Mouse (Mus musculus) midbrain, embryonic 12.5 days (tissue): ENCODE measurements around the gene Foxk2. TPM values are rescaled to one million over a fixed set of nuclear protein-coding genes. Genes with fewer than 3 reads are reported as not detected.
"Not testable (repeated sequence)": the region's sequence is repeated elsewhere in the genome, so short reads cannot be mapped to it uniquely, and the experiment has no call there.

Experiments
- ATAC-seq: fragments of 200-750 bp; cut with Nextera tagmentation; 2 replicates; pipeline ENCODE4 v1.8.0; 2017; ENCODE audit warnings: low read depth, moderate TSS enrichment, moderate library complexity; ENCODE audit not compliant: low FRiP score
- H3K27ac ChIP-seq: fragments of 300-500 bp; sonication (generic); replicated peaks from 2 replicates; pipeline ENCODE4 v1.5.1; 2016; ENCODE audit warnings: mild to moderate bottlenecking
- H3K27me3 ChIP-seq: fragments of 300-500 bp; sonication (generic); 2 replicates; pipeline ENCODE4 v1.6.1; 2016; ENCODE audit warnings: mild to moderate bottlenecking
- H3K36me3 ChIP-seq: fragments of 300-500 bp; sonication (generic); 2 replicates; pipeline ENCODE4 v1.6.1; 2016
- H3K4me1 ChIP-seq: fragments of 300-500 bp; sonication (generic); 2 replicates; pipeline ENCODE4 v1.6.1; 2016
- H3K4me2 ChIP-seq: fragments of 300-500 bp; sonication (generic); replicated peaks from 2 replicates; pipeline ENCODE4 v1.6.1; 2016; ENCODE audit warnings: mild to moderate bottlenecking, moderate library complexity
- H3K4me3 ChIP-seq: fragments of 300-500 bp; sonication (generic); 2 replicates; pipeline ENCODE4 v1.5.1; 2016; ENCODE audit warnings: mild to moderate bottlenecking
- H3K9ac ChIP-seq: fragments of 300-500 bp; sonication (generic); replicated peaks from 2 replicates; pipeline ENCODE4 v1.6.1; 2016; ENCODE audit warnings: mild to moderate bottlenecking, moderate library complexity
- H3K9me3 ChIP-seq: fragments of 300-500 bp; sonication (generic); 2 replicates; pipeline ENCODE4 v1.6.1; 2016; ENCODE audit warnings: mild to moderate bottlenecking
- WGBS: fragments of 180-500 bp; shearing (Covaris S2); methylation state at CpG from one replicate; pipeline ENCODE4 v1.1.7; 2016; 5-methylcytosine and 5-hydroxymethylcytosine counted together
- polyA plus RNA-seq: library from polyadenylated mRNA; unstranded; fragments of >200 nt; fragmentation: Nextera tagmentation; extraction: Ambion mirVana; gene quantifications from 2 replicates; pipeline ENCODE4 v1.2.1, GENCODE M21; 2016

The Foxk2 gene
- polyA plus RNA-seq, 1 experiment from 2014 or later = 11.7 TPM

- H3K27me3 ChIP-seq = no peaks in the 10 kb centered on the region
- H3K9ac ChIP-seq = no peak overlapping the region
- H3K27ac ChIP-seq = no peak overlapping the region
- no peak overlapping the region for H3K4me3 ChIP-seq
- H3K9me3 ChIP-seq = no peaks in the 10 kb centered on the region
- no peak overlapping the region for H3K4me2 ChIP-seq
- no peaks in the 10 kb centered on the region for H3K4me1 ChIP-seq
- peaks cover 73% of the 10 kb centered on the region for H3K36me3 ChIP-seq
- no peak for ATAC-seq
- 98% methylated on average over 5 of the region's 5 CpGs for WGBS
Observed at GRCm38 (mm10) chr11:121294771-121295170, 35.0 kb downstream of the Foxk2 start.

DNA sequence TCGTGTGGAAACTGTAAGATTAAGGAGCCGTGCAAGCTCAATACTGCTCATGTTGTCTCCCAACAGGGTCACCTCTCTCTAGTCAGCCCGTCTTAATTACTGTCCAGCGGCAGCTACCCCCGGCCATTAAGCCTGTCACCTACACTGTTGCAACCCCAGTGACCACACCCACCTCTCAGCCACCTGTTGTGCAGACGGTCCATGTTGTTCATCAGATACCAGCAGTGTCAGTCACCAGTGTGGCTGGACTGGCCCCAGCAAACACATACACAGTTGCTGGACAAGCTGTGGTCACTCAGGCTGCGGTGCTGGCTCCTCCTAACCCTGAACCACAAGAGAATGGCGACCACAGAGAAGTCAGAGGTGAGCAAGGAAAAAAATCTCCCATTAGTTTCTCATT lies 38.7 kb downstream of the Foxk2 start:
- Histone ChIP-seq H3K36me3 (peaks cover 89% of the 10 kb centered on the region), H3K27me3 (no peaks in the 10 kb centered on the region), H3K4me3 (no peak overlapping the region), H3K4me2 (no peak overlapping the region), H3K9ac (no peak overlapping the region), H3K4me1 (no peaks in the 10 kb centered on the region), H3K9me3 (no peaks in the 10 kb centered on the region), H3K27ac (no peak overlapping the region)
- ATAC-seq = no peak
- WGBS = 96% methylated on average over 8 of the region's 8 CpGs

GRCm38 (mm10) chr11:121300265-121300664 lies 40.5 kb downstream of the Foxk2 start:
- no peak overlapping the region for H3K9ac ChIP-seq
- peaks cover 95% of the 10 kb centered on the region for H3K36me3 ChIP-seq
- no peak overlapping the region for H3K4me3 ChIP-seq
- H3K9me3 ChIP-seq = no peaks in the 10 kb centered on the region
- WGBS = 96% methylated on average over 9 of the region's 9 CpGs
- H3K27me3 ChIP-seq = no peaks in the 10 kb centered on the region
- ATAC-seq = no peak
- no peak overlapping the region for H3K27ac ChIP-seq
- H3K4me1 ChIP-seq = no peaks in the 10 kb centered on the region
- H3K4me2 ChIP-seq = no peak overlapping the region

DNA sequence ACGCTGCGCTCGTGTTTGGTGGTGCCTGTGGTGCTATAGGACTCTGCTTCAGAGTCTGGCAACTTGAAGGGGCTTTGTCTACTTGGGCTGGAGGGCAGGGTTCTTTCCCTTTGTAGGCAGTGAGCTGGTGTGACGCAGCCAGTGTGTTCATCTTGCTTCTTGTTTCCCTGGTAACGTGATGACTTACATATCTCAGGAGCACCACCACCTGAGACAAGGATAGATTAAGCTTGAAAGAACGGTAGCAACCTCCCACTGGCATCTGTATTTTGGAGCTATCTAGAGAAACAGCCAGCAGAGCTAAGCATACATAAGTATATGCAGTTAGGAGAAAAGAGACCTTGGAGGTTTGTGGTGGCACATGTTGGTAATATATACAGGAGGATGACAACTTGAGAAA lies 45.6 kb downstream of the Foxk2 start:
- WGBS = 91% methylated on average over 6 of the region's 6 CpGs
- Histone ChIP-seq H3K27me3 (no peaks in the 10 kb centered on the region), H3K9me3 (peaks cover 6% of the 10 kb centered on the region; the same call in 1 of the 2 replicates), H3K4me1 (no peaks in the 10 kb centered on the region), H3K36me3 (peaks cover 95% of the 10 kb centered on the region), H3K4me3 (no peak overlapping the region), H3K4me2 (no peak overlapping the region), H3K27ac (no peak overlapping the region), H3K9ac (no peak overlapping the region)
- ATAC-seq = no peak

DNA sequence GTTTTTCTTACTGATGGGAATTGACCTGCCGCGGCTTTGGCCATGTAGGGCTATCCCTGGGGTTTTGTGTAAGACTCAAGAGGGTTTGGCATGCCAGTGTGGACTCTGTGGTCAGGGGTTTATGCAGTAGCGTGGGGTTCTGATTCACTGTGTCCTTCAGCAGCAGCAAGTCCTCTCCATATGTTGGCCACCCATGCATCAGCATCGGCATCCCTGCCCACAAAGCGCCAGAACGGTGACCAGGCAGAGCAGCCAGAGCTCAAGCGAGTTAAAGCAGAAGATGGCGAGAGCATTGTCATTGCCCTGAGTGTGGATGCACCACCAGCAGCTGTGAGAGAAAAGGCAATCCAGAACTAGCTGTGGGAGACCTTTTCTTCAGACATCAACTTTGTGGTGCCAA lies 46.8 kb downstream of the Foxk2 start:
- H3K27ac ChIP-seq = no peak overlapping the region
- H3K9me3 ChIP-seq = peaks cover 11% of the 10 kb centered on the region; the same call in 1 of the 2 replicates
- no peak overlapping the region for H3K4me3 ChIP-seq
- ATAC-seq = no peak
- no peak overlapping the region for H3K9ac ChIP-seq
- H3K36me3 ChIP-seq = peaks cover 88% of the 10 kb centered on the region
- no peaks in the 10 kb centered on the region for H3K27me3 ChIP-seq
- H3K4me1 ChIP-seq = no peaks in the 10 kb centered on the region
- H3K4me2 ChIP-seq = no peak overlapping the region
- 97% methylated on average over 8 of the region's 8 CpGs for WGBS

- H3K4me1 ChIP-seq, H3K4me3 ChIP-seq, H3K27ac ChIP-seq, H3K9ac ChIP-seq, H3K27me3 ChIP-seq, ATAC-seq, H3K4me2 ChIP-seq: not testable (repeated sequence)
- peaks cover 11% of the 10 kb centered on the region; the same call in 1 of the 2 replicates for H3K9me3 ChIP-seq
- WGBS = 94% methylated on average over 6 of the region's 6 CpGs
- H3K36me3 ChIP-seq = peaks cover 77% of the 10 kb centered on the region
Observed at GRCm38 (mm10) chr11:121307712-121308111, 47.9 kb downstream of the Foxk2 start.

DNA sequence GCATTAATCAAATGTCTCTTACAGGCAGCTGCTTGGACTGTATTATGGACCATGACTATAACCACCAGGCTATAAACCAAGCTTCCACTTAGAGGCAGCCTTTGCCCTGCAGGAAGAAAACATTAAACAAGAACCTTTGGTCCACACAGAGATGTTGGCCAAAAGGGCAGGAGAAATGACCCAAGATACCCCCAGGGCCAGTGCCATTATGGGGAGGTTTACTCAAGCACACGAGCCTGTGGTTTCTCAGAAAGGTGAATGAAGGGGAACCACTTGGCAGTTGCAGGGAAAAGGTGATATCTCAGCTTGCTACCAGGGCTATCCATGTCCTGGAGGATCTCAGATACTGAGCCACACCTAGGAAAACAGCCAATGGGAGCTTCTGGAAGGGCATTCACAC lies 66.2 kb downstream of the Foxk2 start:
- Histone ChIP-seq H3K9me3 (no peaks in the 10 kb centered on the region), H3K27ac (no peak overlapping the region), H3K9ac (no peak overlapping the region), H3K4me3 (no peak overlapping the region), H3K36me3 (peaks cover 38% of the 10 kb centered on the region), H3K4me1 (no peaks in the 10 kb centered on the region), H3K27me3 (no peaks in the 10 kb centered on the region), H3K4me2 (no peak overlapping the region)
- 83% methylated on average over 1 of the region's 1 CpGs for WGBS
- no peak for ATAC-seq

- Histone ChIP-seq H3K27ac (no peak overlapping the region), H3K4me3 (no peak overlapping the region), H3K27me3 (no peaks in the 10 kb centered on the region), H3K4me1 (no peaks in the 10 kb centered on the region), H3K9ac (no peak overlapping the region), H3K9me3 (no peaks in the 10 kb centered on the region), H3K36me3 (peaks cover 38% of the 10 kb centered on the region), H3K4me2 (no peak overlapping the region)
- 96% methylated on average over 5 of the region's 5 CpGs for WGBS
- no peak for ATAC-seq
Observed at GRCm38 (mm10) chr11:121326681-121327080, 66.9 kb downstream of the Foxk2 start.

- Histone ChIP-seq H3K4me3 (no peak overlapping the region), H3K27ac (no peak overlapping the region), H3K4me2 (no peak overlapping the region), H3K9me3 (no peaks in the 10 kb centered on the region), H3K9ac (no peak overlapping the region), H3K27me3 (no peaks in the 10 kb centered on the region), H3K36me3 (peaks cover 45% of the 10 kb centered on the region), H3K4me1 (no peaks in the 10 kb centered on the region)
- ATAC-seq = no peak
- WGBS = 97% methylated on average over 9 of the region's 9 CpGs
Observed at GRCm38 (mm10) chr11:121328206-121328605, 68.4 kb downstream of the Foxk2 start.

DNA sequence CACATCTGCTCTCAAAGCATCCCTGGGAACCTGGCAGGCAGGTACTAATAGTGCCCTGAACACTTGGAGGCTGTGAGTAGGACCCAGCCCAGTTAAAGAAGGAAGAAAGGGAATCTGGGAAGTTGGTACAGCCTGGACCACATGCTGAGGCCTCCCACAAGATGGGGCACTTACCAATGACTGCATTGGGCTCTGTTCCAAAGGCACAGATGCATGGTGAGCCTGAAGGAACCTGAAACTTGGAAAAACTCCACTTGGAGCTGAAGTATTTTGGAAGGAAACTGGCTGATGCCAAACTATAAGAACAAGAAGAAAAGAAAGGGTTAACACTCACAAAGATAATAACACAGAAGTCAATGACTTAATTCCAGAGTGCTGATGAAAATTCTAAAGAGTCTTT lies 68.8 kb downstream of the Foxk2 start:
- H3K27me3 ChIP-seq = no peaks in the 10 kb centered on the region
- peaks cover 46% of the 10 kb centered on the region for H3K36me3 ChIP-seq
- H3K27ac ChIP-seq = no peak overlapping the region
- H3K9ac ChIP-seq = no peak overlapping the region
- H3K4me1 ChIP-seq = no peaks in the 10 kb centered on the region
- ATAC-seq = no peak
- no peaks in the 10 kb centered on the region for H3K9me3 ChIP-seq
- no peak overlapping the region for H3K4me2 ChIP-seq
- H3K4me3 ChIP-seq = no peak overlapping the region

DNA sequence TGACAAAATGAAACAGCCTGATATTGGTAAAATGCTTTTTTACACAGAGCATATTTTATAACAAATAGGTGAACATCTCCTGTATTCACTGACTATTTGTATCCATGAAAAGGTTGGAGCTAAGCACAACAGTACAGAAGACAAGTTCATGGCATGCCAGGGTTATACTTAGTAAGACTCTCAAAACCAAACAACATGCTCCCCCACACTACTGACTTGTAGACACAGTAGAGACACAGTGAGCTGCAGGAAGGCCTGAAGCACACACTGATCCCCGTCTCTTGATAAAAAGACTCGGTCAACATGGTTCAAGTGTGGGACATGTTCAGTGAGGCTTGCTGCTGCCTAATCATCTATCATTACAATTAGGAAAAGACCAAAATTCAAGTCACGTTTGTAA lies 71.9 kb downstream of the Foxk2 start:
- no peaks in the 10 kb centered on the region for H3K9me3 ChIP-seq
- H3K27me3 ChIP-seq = no peaks in the 10 kb centered on the region
- H3K27ac ChIP-seq = no peak overlapping the region
- no peak overlapping the region for H3K4me3 ChIP-seq
- no peak for ATAC-seq
- peaks cover 66% of the 10 kb centered on the region for H3K36me3 ChIP-seq
- no peak overlapping the region for H3K4me2 ChIP-seq
- no peaks in the 10 kb centered on the region for H3K4me1 ChIP-seq
- H3K9ac ChIP-seq = no peak overlapping the region
- WGBS = 91% methylated on average over 3 of the region's 3 CpGs

DNA sequence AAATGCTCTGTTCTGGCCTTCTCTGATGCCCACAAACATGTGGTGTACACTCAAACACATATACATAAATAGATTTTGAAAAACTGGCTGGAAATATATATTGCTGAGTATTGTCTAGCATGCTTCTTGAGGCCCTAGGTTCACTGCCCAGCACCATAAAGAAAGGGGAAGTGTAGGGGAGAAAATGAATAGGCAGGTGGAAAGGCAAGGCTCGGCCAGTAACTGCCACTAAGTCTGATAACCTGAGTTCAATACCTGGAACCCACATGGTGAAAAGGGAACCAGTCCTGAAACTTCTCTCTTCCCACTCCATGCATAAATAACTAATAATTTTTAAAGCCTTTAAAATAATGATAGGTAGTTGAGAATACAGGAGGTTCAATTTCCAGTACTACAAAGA lies 79.9 kb downstream of the Foxk2 start:
- no peak overlapping the region for H3K4me3 ChIP-seq
- no peak overlapping the region for H3K4me2 ChIP-seq
- no peak for ATAC-seq
- no peaks in the 10 kb centered on the region for H3K27me3 ChIP-seq
- no peak overlapping the region for H3K9ac ChIP-seq
- H3K4me1 ChIP-seq = no peaks in the 10 kb centered on the region
- peaks cover 44% of the 10 kb centered on the region for H3K36me3 ChIP-seq
- H3K27ac ChIP-seq = no peak overlapping the region
- no peaks in the 10 kb centered on the region for H3K9me3 ChIP-seq
- WGBS = 96% methylated on average over 1 of the region's 1 CpGs

GRCm38 (mm10) chr11:121340287-121340686 lies 80.5 kb downstream of the Foxk2 start:
- Histone ChIP-seq H3K36me3 (peaks cover 37% of the 10 kb centered on the region), H3K9me3 (no peaks in the 10 kb centered on the region), H3K4me1 (no peaks in the 10 kb centered on the region), H3K4me2 (no peak overlapping the region), H3K9ac (no peak overlapping the region), H3K27me3 (no peaks in the 10 kb centered on the region), H3K4me3 (no peak overlapping the region), H3K27ac (no peak overlapping the region)
- WGBS = 81% methylated on average over 1 of the region's 1 CpGs
- no peak for ATAC-seq
